Mouse (Mus musculus) effector memory CD4-positive, alpha-beta T cell, adult 7 months (primary cell): ENCODE results near the gene Ranbp9. TPM values are rescaled to one million over a fixed set of nuclear protein-coding genes. Genes with fewer than 3 reads are reported as not detected.

Source experiments
- polyA plus RNA-seq: library from polyadenylated mRNA; unstranded; fragments of 100-300 nt; shearing (Covaris generic); gene quantifications from one replicate; pipeline ENCODE4 v1.2.1, GENCODE M21; 2017

Ranbp9 gene
- 162 TPM for polyA plus RNA-seq

DNA sequence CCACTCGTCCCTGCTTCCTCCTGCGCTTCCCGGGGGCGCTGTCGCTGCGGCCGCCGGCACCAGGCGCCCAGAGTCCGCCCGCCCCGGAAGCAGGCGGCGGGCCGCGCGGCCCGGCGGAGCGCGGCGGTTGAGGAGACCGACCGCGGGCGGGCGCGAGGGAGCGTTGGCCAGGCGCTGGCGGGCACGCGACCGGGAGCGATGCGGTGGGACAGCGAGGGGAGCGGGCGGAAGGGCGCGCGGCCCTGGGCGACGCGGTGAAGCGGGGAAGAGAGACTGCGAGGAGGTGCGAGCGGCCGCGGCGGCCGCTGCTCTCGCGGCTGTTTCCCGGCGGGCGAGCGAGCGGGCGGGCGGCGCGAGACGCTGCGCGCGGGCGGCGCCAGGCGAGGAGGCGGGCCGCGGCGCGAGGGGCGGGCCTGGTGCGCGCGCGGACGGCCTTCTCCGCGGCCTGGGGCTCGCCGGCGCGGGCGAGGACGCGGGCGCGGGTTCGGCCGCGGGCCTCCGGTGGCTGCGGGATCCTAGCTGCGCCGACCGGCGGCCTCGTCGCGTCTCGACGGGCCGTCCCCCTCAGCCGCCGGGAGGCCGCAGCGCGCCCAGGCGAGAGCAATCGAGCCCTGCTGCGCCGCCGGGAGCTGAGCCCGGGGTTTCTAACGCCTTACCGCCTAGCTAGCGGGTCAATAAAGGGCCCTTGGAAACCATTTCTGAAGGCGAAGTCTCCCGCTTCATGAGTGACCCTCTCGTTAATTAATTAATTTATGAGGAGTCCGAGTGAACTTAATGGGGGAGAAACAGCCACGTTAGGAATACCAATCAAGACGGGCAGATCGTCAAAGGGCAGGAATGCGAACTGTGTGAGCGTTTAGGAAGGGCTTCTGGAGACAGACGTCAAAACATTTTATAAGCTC, at the start of gene Ranbp9:
Ranbp9 (minus strand) TSS at position 326 of the 902 bp plus-strand sequence.

GRCm38 (mm10) chr13:43398297-43399080, 82.6 kb downstream of the Ranbp9 start, which contains the start of gene Nol7:
Gene Nol7 (plus strand): TSS chr13:43398390.

GRCm38 (mm10) chr13:43364985-43365824, 115.9 kb downstream of the Ranbp9 start, which contains the start of gene Sirt5:
Gene Sirt5 (plus strand): TSS chr13:43365496.

Other genes starting within 250 kb of the Ranbp9 start
- 17.5 TPM for gene Gfod1, start 177.1 kb downstream of the Ranbp9 start, polyA plus RNA-seq
- 5.0 TPM for gene Sirt5, start 115.8 kb downstream of the Ranbp9 start, polyA plus RNA-seq
- 165 TPM for gene Nol7, start 82.9 kb downstream of the Ranbp9 start, polyA plus RNA-seq
- gene Mcur1, start 78.9 kb upstream of the Ranbp9 start, polyA plus RNA-seq, result 37.3 TPM
- gene Rnf182, start 134.4 kb upstream of the Ranbp9 start, polyA plus RNA-seq, result 0.24 TPM